Mouse (Mus musculus) limb, embryonic 12.5 days (tissue): ENCODE measurements around the gene Mvb12b. TPM values are rescaled to one million over a fixed set of nuclear protein-coding genes. Genes with fewer than 3 reads are reported as not detected.
A peak's percentile ranks its signal among the peaks of the same experiment; 100 is the strongest.

Experiments used
- ATAC-seq: fragments of 200-750 bp; cut with Nextera tagmentation; 2 replicates; pipeline ENCODE4 v1.8.0; 2017; ENCODE audit warnings: low read depth, moderate TSS enrichment; ENCODE audit not compliant: insufficient number of reproducible peaks, insufficient read depth, low FRiP score, low TSS enrichment
- H3K27ac ChIP-seq: fragments of 300-500 bp; sonication (generic); 2 replicates; pipeline ENCODE4 v1.5.1; 2016; ENCODE audit warnings: mild to moderate bottlenecking, moderate library complexity
- H3K27me3 ChIP-seq: fragments of 300-500 bp; sonication (generic); 2 replicates; pipeline ENCODE4 v1.6.1; 2016; ENCODE audit warnings: mild to moderate bottlenecking, moderate library complexity
- H3K36me3 ChIP-seq: fragments of 300-500 bp; sonication (generic); 2 replicates; pipeline ENCODE4 v1.6.1; 2016; ENCODE audit warnings: mild to moderate bottlenecking, moderate library complexity
- H3K4me1 ChIP-seq: fragments of 300-500 bp; sonication (generic); replicated peaks from 2 replicates; pipeline ENCODE4 v1.6.1; 2016
- H3K4me2 ChIP-seq: fragments of 300-500 bp; sonication (generic); 2 replicates; pipeline ENCODE4 v1.6.1; 2016; ENCODE audit warnings: mild to moderate bottlenecking, moderate library complexity
- H3K4me3 ChIP-seq: fragments of 300-500 bp; sonication (generic); replicated peaks from 2 replicates; pipeline ENCODE4 v1.5.1; 2016; ENCODE audit warnings: mild to moderate bottlenecking
- H3K9ac ChIP-seq: fragments of 300-500 bp; sonication (generic); replicated peaks from 2 replicates; pipeline ENCODE4 v1.6.1; 2016; ENCODE audit warnings: mild to moderate bottlenecking, moderate library complexity
- H3K9me3 ChIP-seq: fragments of 300-500 bp; sonication (generic); 2 replicates; pipeline ENCODE4 v1.6.1; 2016; ENCODE audit warnings: mild to moderate bottlenecking, moderate library complexity
- WGBS: fragments of 180-500 bp; shearing (Covaris S2); methylation state at CpG from one replicate; pipeline ENCODE4 v1.1.7; 2016; 5-methylcytosine and 5-hydroxymethylcytosine counted together
- polyA plus RNA-seq: library from polyadenylated mRNA; unstranded; fragments of >200 nt; fragmentation: Nextera tagmentation; extraction: Ambion mirVana; gene quantifications from 2 replicates; pipeline ENCODE4 v1.2.1, GENCODE M21; 2016

Mvb12b gene
- polyA plus RNA-seq = 25.5 and 27.3 TPM in 2 replicates

- Histone ChIP-seq H3K4me2 (peak within 1 kb of the TSS; percentile 92), H3K36me3 (no peaks in the 10 kb centered on the region), H3K9ac (peak within 1 kb of the TSS; percentile 99), H3K27ac (peak within 1 kb of the TSS; percentile 93), H3K4me1 (peaks cover 30% of the 10 kb centered on the region), H3K9me3 (no peaks in the 10 kb centered on the region), H3K4me3 (peak within 1 kb of the TSS; percentile 90), H3K27me3 (no peaks in the 10 kb centered on the region)
- WGBS = 2% methylated on average over 33 of the region's 67 CpGs
- ATAC-seq = peak; percentile 52
These were observed at the start of gene Mvb12b for GRCm38 (mm10) chr2:33887328-33888099. Gene Mvb12b, minus strand, starts transcription at chr2:33887946.

GRCm38 (mm10) chr2:33935756-33936155 is 48.0 kb upstream of the Mvb12b start:
- 0 out of 2 replicates have a peak, but pooled peaks cover 10% of the 10 kb centered on the region for H3K9me3 ChIP-seq
- H3K4me1 ChIP-seq = no peaks in the 10 kb centered on the region
- 58% methylated on average over 9 of the region's 9 CpGs for WGBS
- H3K27ac ChIP-seq = no peak overlapping the region
- no peak overlapping the region for H3K4me3 ChIP-seq
- no peaks in the 10 kb centered on the region for H3K36me3 ChIP-seq
- peaks cover 5% of the 10 kb centered on the region; the same call in 1 of the 2 replicates for H3K27me3 ChIP-seq
- ATAC-seq = no peak
- H3K4me2 ChIP-seq = no peak overlapping the region
- no peak overlapping the region for H3K9ac ChIP-seq

- H3K36me3 ChIP-seq = no peaks in the 10 kb centered on the region
- 58% methylated on average over 10 of the region's 10 CpGs for WGBS
These were observed 46.1 kb upstream of the Mvb12b start for GRCm38 (mm10) chr2:33933606-33934510.

GRCm38 (mm10) chr2:33931161-33931560 is 43.4 kb upstream of the Mvb12b start:
- Histone ChIP-seq H3K4me3 (no peak overlapping the region), H3K27ac (no peak overlapping the region), H3K36me3 (no peaks in the 10 kb centered on the region), H3K27me3 (peaks cover 13% of the 10 kb centered on the region), H3K4me1 (peaks cover 5% of the 10 kb centered on the region), H3K9ac (no peak overlapping the region), H3K4me2 (no peak overlapping the region), H3K9me3 (0 out of 2 replicates have a peak, but pooled peaks cover 4% of the 10 kb centered on the region)
- 74% methylated on average over 5 of the region's 5 CpGs for WGBS
- ATAC-seq = no peak

More at GRCm38 (mm10) chr2:33933606-33934510, 46.1 kb upstream of the Mvb12b start:
- no peak overlapping the region for H3K9ac ChIP-seq
- no peaks in the 10 kb centered on the region for H3K4me1 ChIP-seq
- no peak overlapping the region for H3K27ac ChIP-seq
- no peaks in the 10 kb centered on the region; the same call in 1 of the 2 replicates for H3K27me3 ChIP-seq
- 0 out of 2 replicates have a peak, but pooled peaks cover 4% of the 10 kb centered on the region for H3K9me3 ChIP-seq
- no peak overlapping the region for H3K4me3 ChIP-seq
- peak; percentile 56 for ATAC-seq
- H3K4me2 ChIP-seq = no peak overlapping the region

- Histone ChIP-seq H3K36me3 (no peaks in the 10 kb centered on the region), H3K9ac (no peak overlapping the region), H3K27ac (no peak overlapping the region), H3K4me1 (peaks cover 29% of the 10 kb centered on the region), H3K27me3 (peaks cover 65% of the 10 kb centered on the region), H3K4me3 (no peak overlapping the region), H3K4me2 (no peak overlapping the region), H3K9me3 (no peaks in the 10 kb centered on the region)
- no peak for ATAC-seq
- 67% methylated on average over 5 of the region's 5 CpGs for WGBS
These were observed 37.5 kb upstream of the Mvb12b start for GRCm38 (mm10) chr2:33925288-33925687.

GRCm38 (mm10) chr2:33923482-33923881 is 35.7 kb upstream of the Mvb12b start:
- Histone ChIP-seq H3K4me3 (no peak overlapping the region), H3K9me3 (no peaks in the 10 kb centered on the region), H3K27me3 (peaks cover 65% of the 10 kb centered on the region), H3K4me2 (no peak overlapping the region), H3K36me3 (no peaks in the 10 kb centered on the region), H3K4me1 (peaks cover 45% of the 10 kb centered on the region), H3K27ac (no peak overlapping the region), H3K9ac (no peak overlapping the region)
- WGBS = 57% methylated on average over 5 of the region's 5 CpGs
- ATAC-seq = no peak

GRCm38 (mm10) chr2:33922466-33922865 is 34.7 kb upstream of the Mvb12b start:
- H3K4me3 ChIP-seq = no peak overlapping the region
- H3K9ac ChIP-seq = no peak overlapping the region
- H3K27ac ChIP-seq = no peak overlapping the region
- ATAC-seq = no peak
- no peaks in the 10 kb centered on the region for H3K9me3 ChIP-seq
- peaks cover 64% of the 10 kb centered on the region for H3K27me3 ChIP-seq
- no peaks in the 10 kb centered on the region for H3K36me3 ChIP-seq
- H3K4me1 ChIP-seq = peaks cover 45% of the 10 kb centered on the region
- no peak overlapping the region for H3K4me2 ChIP-seq
- 95% methylated on average over 2 of the region's 2 CpGs for WGBS

- H3K27ac ChIP-seq = peak overlapping the region; percentile 85
- peak overlapping the region; percentile 54 for H3K4me2 ChIP-seq
- peak overlapping the region; percentile 17 for H3K4me3 ChIP-seq
- peaks cover 41% of the 10 kb centered on the region for H3K27me3 ChIP-seq
- no peaks in the 10 kb centered on the region for H3K36me3 ChIP-seq
- H3K9ac ChIP-seq = peak overlapping the region; percentile 28; the same call in 1 of the 2 replicates
- no peaks in the 10 kb centered on the region for H3K9me3 ChIP-seq
- peaks cover 32% of the 10 kb centered on the region for H3K4me1 ChIP-seq
- 3% methylated on average over 22 of the region's 22 CpGs for WGBS
- ATAC-seq = peak; percentile 93
These were observed 32.3 kb upstream of the Mvb12b start for GRCm38 (mm10) chr2:33919934-33920615.

GRCm38 (mm10) chr2:33918824-33919223 is 31.1 kb upstream of the Mvb12b start:
- no peak for ATAC-seq
- Histone ChIP-seq H3K27ac (no peak overlapping the region), H3K4me1 (peaks cover 38% of the 10 kb centered on the region), H3K9ac (no peak overlapping the region), H3K4me2 (no peak overlapping the region), H3K9me3 (no peaks in the 10 kb centered on the region), H3K36me3 (no peaks in the 10 kb centered on the region), H3K27me3 (peaks cover 29% of the 10 kb centered on the region), H3K4me3 (no peak overlapping the region)
- WGBS = 55% methylated on average over 3 of the region's 3 CpGs

GRCm38 (mm10) chr2:33918318-33918717 is 30.6 kb upstream of the Mvb12b start:
- H3K9me3 ChIP-seq = no peaks in the 10 kb centered on the region
- H3K36me3 ChIP-seq = no peaks in the 10 kb centered on the region
- ATAC-seq = no peak
- H3K27ac ChIP-seq = 0 out of 2 replicates have a peak overlapping the region, but pooled peaks have one; percentile 2
- H3K27me3 ChIP-seq = peaks cover 24% of the 10 kb centered on the region
- H3K4me3 ChIP-seq = no peak overlapping the region
- 70% methylated on average over 6 of the region's 6 CpGs for WGBS
- H3K4me2 ChIP-seq = no peak overlapping the region
- H3K4me1 ChIP-seq = peaks cover 38% of the 10 kb centered on the region
- no peak overlapping the region for H3K9ac ChIP-seq
